Mouse (Mus musculus): ENCODE results near the gene Stx4a. TPM values are rescaled to one million over a fixed set of nuclear protein-coding genes. Genes with fewer than 3 reads are reported as not detected.
"Not testable (repeated sequence)": the region's sequence is repeated elsewhere in the genome, so short reads cannot be mapped to it uniquely, and the experiment has no call there.

Gene Stx4a
- total RNA-seq, 2 experiments from 2014 or later, result 65.6 to 68.6 TPM

- DNase-seq (ENCODE audit: low spot score in 2 of 2), result peak; percentile 77 to 91
These were observed 9.7 kb upstream of the Stx4a start for GRCm38 (mm10) chr7:127814241-127814921.

GRCm38 (mm10) chr7:127815116-127815665 lies 8.9 kb upstream of the Stx4a start:
- DNase-seq (ENCODE audit: low spot score in 2 of 2), result no peak

- peak; percentile 76 to 81 for DNase-seq (ENCODE audit: low spot score in 2 of 2)
These were observed 7.9 kb upstream of the Stx4a start for GRCm38 (mm10) chr7:127815954-127816821.

- no peak for DNase-seq (ENCODE audit: low spot score in 2 of 2)
These were observed 7.0 kb upstream of the Stx4a start for GRCm38 (mm10) chr7:127817053-127817452.

- DNase-seq (ENCODE audit: low spot score in 2 of 2), result no peak
These were observed 6.3 kb upstream of the Stx4a start for GRCm38 (mm10) chr7:127817776-127818175.

- no peak for DNase-seq (ENCODE audit: low spot score in 2 of 2)
These were observed 3.1 kb upstream of the Stx4a start for GRCm38 (mm10) chr7:127820836-127821509.

GRCm38 (mm10) chr7:127822494-127822893 lies 1.6 kb upstream of the Stx4a start:
- no peak for DNase-seq (ENCODE audit: low spot score in 2 of 2)

- DNase-seq (ENCODE audit: low spot score in 2 of 2), result peak in 1 of 2 experiments; percentile 48
These were observed 590 bp upstream of the Stx4a start for GRCm38 (mm10) chr7:127823236-127824171.

GRCm38 (mm10) chr7:127835550-127835949 lies 11.5 kb downstream of the Stx4a start:
- DNase-seq (ENCODE audit: low spot score in 2 of 2), result no peak

- DNase-seq (ENCODE audit: low spot score in 2 of 2), result no peak
These were observed 13.4 kb downstream of the Stx4a start for GRCm38 (mm10) chr7:127837473-127837872.

- not testable (repeated sequence) for DNase-seq (ENCODE audit: low spot score in 2 of 2)
These were observed 13.8 kb downstream of the Stx4a start for GRCm38 (mm10) chr7:127837878-127838277.

GRCm38 (mm10) chr7:127840031-127840430 lies 15.9 kb downstream of the Stx4a start:
- DNase-seq (ENCODE audit: low spot score in 2 of 2), result not testable (repeated sequence)

- DNase-seq (ENCODE audit: low spot score in 2 of 2), result peak in 1 of 2 experiments; percentile 59
These were observed 16.8 kb downstream of the Stx4a start for GRCm38 (mm10) chr7:127840886-127841285.

- peak; percentile 94 to 97 for DNase-seq (ENCODE audit: low spot score in 2 of 2)
These were observed 17.4 kb downstream of the Stx4a start for GRCm38 (mm10) chr7:127841340-127842000.

GRCm38 (mm10) chr7:127842001-127842718 lies 18.1 kb downstream of the Stx4a start:
- peak; percentile 73 to 83 for DNase-seq (ENCODE audit: low spot score in 2 of 2)

- no peak for DNase-seq (ENCODE audit: low spot score in 2 of 2)
These were observed 26.1 kb downstream of the Stx4a start for GRCm38 (mm10) chr7:127849973-127850875.

- DNase-seq (ENCODE audit: low spot score in 2 of 2), result no peak
These were observed 26.8 kb downstream of the Stx4a start for GRCm38 (mm10) chr7:127850906-127851305.

- DNase-seq (ENCODE audit: low spot score in 2 of 2), result no peak
These were observed 34.2 kb downstream of the Stx4a start for GRCm38 (mm10) chr7:127858258-127858657.

Measured in layer of hippocampus, adult 18-20 months (tissue).